Mouse (Mus musculus): ENCODE data around the gene Cphx3.
"Not testable (repeated sequence)": the region's sequence is repeated elsewhere in the genome, so short reads cannot be mapped to it uniquely, and the experiment has no call there.

GRCm38 (mm10) chr14:26258729-26259128 lies 176.6 kb downstream of the Cphx3 start:
- TF ChIP-seq CTCF, EP300 (IDR thresholded peaks at IDR 0.05; ENCODE audit: low read depth): not testable (repeated sequence)

Measured in heart, postnatal 0 days (tissue).